Mouse (Mus musculus): ENCODE measurements around the gene 1500009C09Rik. TPM values are rescaled to one million over a fixed set of nuclear protein-coding genes. Genes with fewer than 3 reads are reported as not detected.
"Not testable (repeated sequence)": the region's sequence is repeated elsewhere in the genome, so short reads cannot be mapped to it uniquely, and the experiment has no call there.

The 1500009C09Rik gene
- polyA plus RNA-seq, 1 experiment from 2014 or later: 3.3 TPM

DNA sequence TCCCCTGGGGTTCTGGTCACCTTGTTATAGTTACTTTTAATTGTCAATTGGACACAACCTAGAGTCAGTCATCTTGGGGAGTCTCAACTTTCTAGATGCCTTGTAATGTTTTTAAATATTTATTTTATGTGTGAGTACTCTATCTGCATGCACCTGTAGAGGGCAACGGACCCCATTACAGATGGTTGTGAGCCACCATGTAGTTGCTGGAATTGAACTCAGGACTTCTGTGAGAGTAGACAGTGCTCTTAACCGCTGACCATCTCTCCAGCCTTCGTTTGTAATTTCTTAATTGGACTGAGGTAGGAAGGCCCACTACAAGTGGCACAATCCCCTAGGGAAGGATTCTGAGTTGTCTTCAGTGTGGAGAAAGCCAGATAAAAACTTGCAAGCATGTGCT, 8.9 kb upstream of the 1500009C09Rik start:
- ATAC-seq (ENCODE audit: low FRiP score, low read depth): no peak
- Histone ChIP-seq H3K9ac (replicated peaks) (peak overlapping the region; percentile 69), H3K27ac (replicated peaks) (no peak overlapping the region), H3K27me3 (no peaks in the 10 kb centered on the region), H3K4me2 (replicated peaks) (peak overlapping the region; percentile 88), H3K9me3 (no peaks in the 10 kb centered on the region), H3K4me1 (peaks cover 6% of the 10 kb centered on the region), H3K4me3 (peak overlapping the region; percentile 74), H3K36me3 (0 out of 2 replicates have a peak, but pooled peaks cover 2% of the 10 kb centered on the region)
- WGBS: 85% methylated on average over 3 of the region's 3 CpGs

DNA sequence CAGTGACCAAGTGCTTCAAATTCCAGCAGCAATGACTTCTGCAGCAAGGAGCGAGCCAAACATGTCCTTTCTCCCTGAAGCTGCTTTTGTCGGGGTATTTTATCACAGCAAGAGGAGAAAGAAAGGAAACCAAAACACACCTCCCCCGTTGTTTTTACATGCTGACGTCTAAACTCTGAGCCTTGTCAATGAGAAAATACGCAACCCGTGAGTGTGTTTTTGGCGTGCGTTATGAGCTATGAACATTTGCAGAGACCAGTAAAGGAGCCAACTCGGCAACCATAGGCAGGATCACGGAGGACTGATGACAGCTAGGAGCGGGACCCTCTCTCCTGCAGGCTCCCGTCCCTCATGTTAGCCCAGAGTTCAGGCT, 8.5 kb upstream of the 1500009C09Rik start:
- peaks cover 6% of the 10 kb centered on the region for H3K4me1 ChIP-seq
- H3K4me2 ChIP-seq (replicated peaks): peak overlapping the region; percentile 88
- no peaks in the 10 kb centered on the region for H3K36me3 ChIP-seq
- H3K9me3 ChIP-seq: no peaks in the 10 kb centered on the region
- no peak; the same call in 1 of the 2 replicates for ATAC-seq (ENCODE audit: low FRiP score, low read depth)
- H3K27ac ChIP-seq (replicated peaks): peak overlapping the region; percentile 46; the same call in 1 of the 2 replicates
- 9% methylated on average over 12 of the region's 12 CpGs for WGBS
- H3K4me3 ChIP-seq: peak overlapping the region; percentile 74
- H3K27me3 ChIP-seq: no peaks in the 10 kb centered on the region
- peak overlapping the region; percentile 69 for H3K9ac ChIP-seq (replicated peaks)

DNA sequence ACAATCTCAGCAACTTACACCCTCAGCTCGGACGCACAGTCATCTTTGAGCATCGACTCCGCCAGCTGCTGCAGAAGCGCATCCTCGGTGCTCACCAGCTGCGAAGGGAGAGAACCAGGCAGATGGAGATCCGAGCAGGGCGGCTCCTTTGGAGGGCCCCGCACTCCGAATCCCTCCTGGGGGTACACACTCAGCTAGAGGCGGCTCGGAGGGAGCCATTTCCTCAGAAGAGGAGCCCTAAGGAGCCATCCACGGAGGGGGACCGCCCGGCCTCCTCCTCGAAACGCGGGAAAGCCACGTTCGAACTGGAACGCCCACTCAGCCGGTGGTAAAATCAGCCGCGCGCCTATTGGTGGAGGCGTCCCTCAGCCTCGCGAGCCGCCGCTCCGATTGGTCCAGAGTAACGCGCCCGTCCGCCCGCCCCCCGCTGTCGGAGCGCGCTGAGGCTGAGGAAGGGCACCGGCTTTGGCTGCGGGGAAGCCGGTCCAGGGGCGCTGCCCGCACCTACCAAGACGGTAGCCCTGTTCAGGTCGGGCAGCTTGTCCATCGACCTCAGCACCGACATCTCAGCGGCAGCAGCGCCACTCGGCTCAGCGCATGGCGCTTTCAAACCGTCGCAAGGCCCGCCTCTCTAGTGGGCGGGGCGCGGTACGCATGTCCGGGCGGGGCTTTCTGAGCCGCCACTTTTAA, 7.9 kb upstream of the 1500009C09Rik start, which contains the start of gene Cenpm:
TSS of gene Cenpm (minus strand) at position 634 of the 690 bp plus-strand sequence.
- H3K9ac ChIP-seq (replicated peaks): peak within 1 kb of the TSS; percentile 69
- peak within 1 kb of the TSS; percentile 88 for H3K4me2 ChIP-seq (replicated peaks)
- no peaks in the 10 kb centered on the region for H3K9me3 ChIP-seq
- peak within 1 kb of the TSS; percentile 88 for H3K27ac ChIP-seq (replicated peaks)
- H3K4me3 ChIP-seq: peak within 1 kb of the TSS; percentile 74
- ATAC-seq (ENCODE audit: low FRiP score, low read depth): peak; percentile 97
- peaks cover 6% of the 10 kb centered on the region for H3K4me1 ChIP-seq
- H3K36me3 ChIP-seq: no peaks in the 10 kb centered on the region
- H3K27me3 ChIP-seq: no peaks in the 10 kb centered on the region
- WGBS: under 1% methylated on average over 65 of the region's 65 CpGs

DNA sequence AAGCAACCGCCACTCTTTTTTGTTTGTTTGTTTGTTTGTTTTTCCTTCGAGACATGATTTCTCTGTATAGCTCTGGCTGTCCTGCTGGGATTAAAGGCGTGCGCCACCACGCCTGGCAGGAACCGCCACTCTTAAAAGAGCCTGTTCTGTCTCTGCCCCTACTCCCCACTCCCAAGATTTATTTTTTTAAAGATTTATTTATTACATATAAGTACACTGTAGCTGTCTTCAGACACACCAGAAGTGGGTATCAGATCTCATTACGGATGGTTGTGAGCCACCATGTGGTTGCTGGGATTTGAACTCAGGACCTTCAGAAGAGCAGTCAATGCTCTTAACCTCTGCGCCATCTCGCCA, 7.4 kb upstream of the 1500009C09Rik start:
- not testable (repeated sequence) for H3K9me3 ChIP-seq; ATAC-seq (ENCODE audit: low FRiP score, low read depth); H3K36me3 ChIP-seq; H3K27me3 ChIP-seq; H3K4me1 ChIP-seq
- 24% methylated on average over 9 of the region's 9 CpGs for WGBS
- Histone ChIP-seq H3K27ac (replicated peaks) (peak overlapping the region; percentile 88), H3K4me2 (replicated peaks) (peak overlapping the region; percentile 88), H3K9ac (replicated peaks) (peak overlapping the region; percentile 69), H3K4me3 (peak overlapping the region; percentile 74)

DNA sequence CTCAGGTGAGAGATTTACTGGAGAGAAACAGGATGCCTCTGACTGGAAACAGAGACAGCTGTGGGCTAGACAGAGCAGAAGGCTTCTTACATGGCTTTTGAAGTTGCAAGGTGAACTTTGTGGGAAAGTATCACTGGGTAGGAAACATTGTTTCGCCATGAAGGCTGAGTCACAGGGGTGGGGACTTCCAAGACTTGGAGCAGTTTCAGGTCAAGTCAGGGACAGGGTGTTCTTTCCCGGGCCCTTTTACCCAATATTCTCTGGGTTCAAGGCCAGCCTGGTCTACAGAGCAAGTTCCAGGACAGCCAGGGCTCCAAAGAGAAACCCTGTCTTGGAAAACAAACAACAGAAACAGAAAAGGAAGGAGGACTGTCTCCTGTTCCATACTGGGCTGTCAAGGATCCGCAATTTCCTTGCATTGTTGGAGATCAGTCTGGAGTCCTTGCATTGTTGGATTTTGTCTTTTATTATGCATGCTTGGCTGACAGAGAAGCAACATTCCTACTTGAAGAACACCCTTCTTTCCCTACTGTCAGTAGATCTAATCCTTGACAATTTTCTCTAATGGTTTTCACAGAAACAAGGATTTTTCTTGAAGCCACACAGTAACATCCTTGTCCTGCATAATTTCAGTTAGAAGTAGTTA, 4.9 kb upstream of the 1500009C09Rik start:
- WGBS: 78% methylated on average over 3 of the region's 3 CpGs
- H3K9ac ChIP-seq (replicated peaks): no peak overlapping the region
- H3K27me3 ChIP-seq: no peaks in the 10 kb centered on the region
- no peak for ATAC-seq (ENCODE audit: low FRiP score, low read depth)
- no peak overlapping the region for H3K4me2 ChIP-seq (replicated peaks)
- no peak overlapping the region for H3K4me3 ChIP-seq
- H3K36me3 ChIP-seq: no peaks in the 10 kb centered on the region
- no peak overlapping the region for H3K27ac ChIP-seq (replicated peaks)
- peaks cover 6% of the 10 kb centered on the region for H3K4me1 ChIP-seq
- no peaks in the 10 kb centered on the region for H3K9me3 ChIP-seq

DNA sequence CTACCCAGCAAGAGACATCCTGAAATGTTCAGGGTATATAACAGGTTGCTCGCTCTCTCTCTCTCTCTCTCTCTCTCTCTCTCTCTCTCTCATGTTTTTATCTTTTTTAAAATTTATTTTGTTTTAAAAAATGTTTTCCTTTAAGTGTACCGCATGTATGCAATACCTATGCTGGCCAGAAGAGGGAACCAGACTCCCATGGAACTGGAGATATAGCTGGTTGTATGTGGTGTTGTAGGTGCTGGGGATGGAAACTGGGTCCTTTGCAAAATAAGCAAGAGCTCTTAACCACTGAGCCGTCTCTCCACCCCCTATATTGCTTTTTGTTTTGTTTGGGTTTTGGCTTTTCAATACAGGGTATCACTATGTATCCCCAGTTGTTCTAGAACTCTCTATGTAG, 618 bp upstream of the 1500009C09Rik start:
- Histone ChIP-seq H3K4me2 (replicated peaks) (no peak overlapping the region), H3K4me3 (no peak overlapping the region), H3K36me3 (no peaks in the 10 kb centered on the region), H3K27ac (replicated peaks) (no peak overlapping the region), H3K9me3 (no peaks in the 10 kb centered on the region), H3K9ac (replicated peaks) (no peak overlapping the region), H3K4me1 (peaks cover 17% of the 10 kb centered on the region), H3K27me3 (no peaks in the 10 kb centered on the region)
- ATAC-seq (ENCODE audit: low FRiP score, low read depth): no peak
- 95% methylated on average over 3 of the region's 3 CpGs for WGBS

DNA sequence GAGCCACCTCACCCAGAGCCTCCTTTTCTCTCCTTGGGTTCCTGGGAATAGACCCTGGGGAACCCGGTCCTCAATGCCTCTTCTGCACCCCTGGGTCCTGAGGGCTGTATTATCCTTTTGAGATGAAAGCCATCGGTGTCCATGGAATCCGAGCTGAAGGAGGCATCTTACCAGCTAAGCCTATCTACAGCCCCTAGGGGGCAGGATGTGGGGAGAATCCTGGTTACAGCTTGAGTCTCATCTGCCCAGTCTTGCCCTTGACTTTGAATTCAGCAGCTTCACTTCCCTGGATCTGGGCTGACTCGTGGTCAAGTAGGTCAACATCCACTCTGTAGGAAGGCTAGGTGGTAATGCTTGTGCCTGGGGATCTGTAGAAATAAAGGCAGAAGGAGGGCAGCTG, 3.1 kb downstream of the 1500009C09Rik start:
- H3K9me3 ChIP-seq: no peaks in the 10 kb centered on the region
- H3K27me3 ChIP-seq: peaks cover 11% of the 10 kb centered on the region; the same call in 1 of the 2 replicates
- H3K4me2 ChIP-seq (replicated peaks): peak overlapping the region; percentile 54; the same call in 1 of the 2 replicates
- H3K4me3 ChIP-seq: no peak overlapping the region
- WGBS: 46% methylated on average over 4 of the region's 4 CpGs
- ATAC-seq (ENCODE audit: low FRiP score, low read depth): peak; percentile 28; the same call in 1 of the 2 replicates
- no peaks in the 10 kb centered on the region for H3K36me3 ChIP-seq
- H3K27ac ChIP-seq (replicated peaks): peak overlapping the region; percentile 79
- H3K4me1 ChIP-seq: peaks cover 29% of the 10 kb centered on the region
- no peak overlapping the region for H3K9ac ChIP-seq (replicated peaks)

DNA sequence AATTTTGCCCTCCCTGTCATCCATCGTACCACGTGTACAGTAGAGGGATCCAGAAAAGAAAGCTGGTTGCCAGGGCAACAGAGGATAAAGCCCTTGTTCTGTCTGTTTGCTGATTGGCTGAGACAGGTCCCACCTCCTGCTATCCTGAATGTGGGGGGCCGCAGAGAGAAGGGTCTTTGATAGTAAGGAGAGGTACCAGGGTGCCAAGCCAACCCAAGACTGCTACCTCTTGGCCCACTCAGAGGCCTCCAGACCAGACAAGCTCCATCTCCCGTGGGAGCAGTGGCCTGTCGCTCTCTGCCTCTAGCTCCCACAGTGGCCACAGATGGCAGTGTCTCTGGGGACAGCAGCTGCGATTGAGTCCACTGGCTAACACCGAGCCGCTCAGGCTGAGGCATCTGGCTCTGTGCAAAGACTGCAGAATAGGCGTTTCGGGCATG, 3.8 kb downstream of the 1500009C09Rik start:
- Histone ChIP-seq H3K4me2 (replicated peaks) (peak overlapping the region; percentile 54), H3K36me3 (no peaks in the 10 kb centered on the region), H3K4me1 (peaks cover 29% of the 10 kb centered on the region), H3K9ac (replicated peaks) (peak overlapping the region; percentile 43), H3K27ac (replicated peaks) (peak overlapping the region; percentile 79), H3K9me3 (no peaks in the 10 kb centered on the region), H3K27me3 (peaks cover 15% of the 10 kb centered on the region; the same call in 1 of the 2 replicates), H3K4me3 (peak overlapping the region; percentile 43)
- peak; percentile 85 for ATAC-seq (ENCODE audit: low FRiP score, low read depth)
- 9% methylated on average over 10 of the region's 10 CpGs for WGBS

DNA sequence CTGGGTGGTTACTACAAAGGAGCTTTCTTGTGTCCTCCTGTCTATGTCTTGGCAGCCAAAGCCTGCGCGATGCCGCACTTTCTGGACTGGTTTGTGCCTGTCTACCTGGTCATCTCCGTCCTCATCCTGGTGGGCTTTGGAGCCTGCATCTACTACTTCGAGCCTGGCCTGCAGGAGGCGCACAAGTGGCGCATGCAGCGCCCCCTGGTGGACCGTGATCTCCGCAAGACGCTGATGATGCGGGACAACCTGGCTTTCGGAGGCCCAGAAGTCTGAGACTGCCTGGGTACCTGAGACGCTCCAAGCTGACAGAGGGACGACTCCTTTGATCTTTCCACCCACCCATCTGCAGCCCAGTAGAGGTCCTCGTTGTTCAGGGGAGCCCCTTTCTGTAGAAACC, 7.3 kb downstream of the 1500009C09Rik start:
- no peak overlapping the region for H3K4me3 ChIP-seq
- H3K9me3 ChIP-seq: no peaks in the 10 kb centered on the region
- H3K4me2 ChIP-seq (replicated peaks): no peak overlapping the region
- H3K4me1 ChIP-seq: peaks cover 29% of the 10 kb centered on the region
- 13% methylated on average over 16 of the region's 16 CpGs for WGBS
- no peak overlapping the region for H3K9ac ChIP-seq (replicated peaks)
- H3K27ac ChIP-seq (replicated peaks): no peak overlapping the region
- H3K27me3 ChIP-seq: peaks cover 20% of the 10 kb centered on the region; the same call in 1 of the 2 replicates
- H3K36me3 ChIP-seq: no peaks in the 10 kb centered on the region
- ATAC-seq (ENCODE audit: low FRiP score, low read depth): no peak

DNA sequence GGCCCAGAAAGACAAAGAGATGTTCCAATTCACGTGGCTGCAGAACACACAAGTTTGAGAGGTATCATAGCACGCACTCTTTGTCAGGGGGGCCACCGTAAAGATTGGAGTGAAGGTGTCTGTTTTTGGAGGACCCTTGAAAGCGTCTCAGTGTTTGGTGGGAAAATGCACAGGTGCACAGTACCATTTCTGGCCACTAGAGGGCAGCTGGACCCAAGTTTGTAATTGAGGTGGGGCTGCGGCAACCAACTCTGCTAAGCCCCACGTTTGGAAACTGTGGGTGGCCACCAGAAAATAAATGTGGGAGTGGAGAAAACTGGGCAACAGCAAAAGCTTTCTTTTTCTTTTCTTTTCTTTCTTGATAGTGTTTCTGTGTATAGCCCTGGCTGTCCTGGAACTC, 14.2 kb downstream of the 1500009C09Rik start:
- no peak overlapping the region for H3K9ac ChIP-seq (replicated peaks)
- 0 out of 2 replicates have a peak, but pooled peaks cover 5% of the 10 kb centered on the region for H3K27me3 ChIP-seq
- no peak for ATAC-seq (ENCODE audit: low FRiP score, low read depth)
- H3K9me3 ChIP-seq: no peaks in the 10 kb centered on the region
- H3K36me3 ChIP-seq: no peaks in the 10 kb centered on the region
- H3K4me1 ChIP-seq: peaks cover 21% of the 10 kb centered on the region
- H3K4me3 ChIP-seq: no peak overlapping the region
- no peak overlapping the region for H3K4me2 ChIP-seq (replicated peaks)
- H3K27ac ChIP-seq (replicated peaks): no peak overlapping the region
- 13% methylated on average over 6 of the region's 6 CpGs for WGBS

DNA sequence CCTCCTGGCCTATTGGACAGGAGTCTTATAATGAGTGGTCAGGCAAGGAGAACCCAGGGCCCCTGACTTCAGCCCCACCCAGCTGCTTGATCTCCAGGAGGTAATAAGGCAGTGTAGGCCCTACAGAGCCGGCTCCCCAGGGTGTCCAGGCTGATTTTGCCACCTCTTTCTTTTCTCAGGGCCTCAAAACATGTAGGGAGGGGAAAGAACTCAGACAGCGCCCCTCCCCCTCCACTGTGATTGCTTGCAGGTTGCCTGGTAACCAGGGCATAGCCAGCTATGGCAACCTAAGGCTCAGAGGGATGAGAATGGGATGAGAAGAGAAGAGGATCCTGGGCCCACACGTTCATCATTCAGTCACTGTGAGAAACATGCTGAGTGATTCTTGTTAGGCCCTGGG, 16.0 kb downstream of the 1500009C09Rik start:
- Histone ChIP-seq H3K27ac (replicated peaks) (peak overlapping the region; percentile 75), H3K4me3 (no peak overlapping the region), H3K9ac (replicated peaks) (no peak overlapping the region; the same call in 1 of the 2 replicates), H3K27me3 (peaks cover 21% of the 10 kb centered on the region), H3K9me3 (no peaks in the 10 kb centered on the region), H3K36me3 (no peaks in the 10 kb centered on the region), H3K4me1 (peaks cover 26% of the 10 kb centered on the region), H3K4me2 (replicated peaks) (peak overlapping the region; percentile 21; the same call in 1 of the 2 replicates)
- ATAC-seq (ENCODE audit: low FRiP score, low read depth): 0 out of 2 replicates have a peak, but pooled peaks have one; percentile 44
- 10% methylated on average over 3 of the region's 3 CpGs for WGBS

DNA sequence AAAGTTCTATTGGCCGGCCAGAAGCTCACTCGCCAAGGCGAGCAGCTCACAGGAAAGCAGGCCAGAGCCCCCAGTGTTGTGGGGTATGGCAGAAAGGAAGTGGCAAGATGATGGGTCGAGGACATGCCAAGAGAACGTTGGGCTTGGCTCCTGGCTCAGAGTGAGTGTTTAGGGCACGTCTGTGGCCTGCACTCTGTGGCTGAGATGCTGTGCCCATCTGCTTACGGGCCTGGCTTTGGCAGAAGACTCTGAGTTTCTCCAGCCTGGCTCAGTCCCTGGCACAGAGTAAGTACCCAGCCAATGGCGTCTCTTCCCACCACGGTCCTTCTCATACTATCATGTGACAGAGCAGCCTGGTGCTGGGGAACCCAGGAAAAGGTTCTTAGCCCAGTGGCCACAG, 16.6 kb downstream of the 1500009C09Rik start:
- H3K27me3 ChIP-seq: peaks cover 27% of the 10 kb centered on the region
- H3K4me1 ChIP-seq: peaks cover 27% of the 10 kb centered on the region
- H3K36me3 ChIP-seq: no peaks in the 10 kb centered on the region
- no peak overlapping the region for H3K9ac ChIP-seq (replicated peaks)
- no peak overlapping the region for H3K4me2 ChIP-seq (replicated peaks)
- WGBS: 85% methylated on average over 9 of the region's 9 CpGs
- H3K27ac ChIP-seq (replicated peaks): peak overlapping the region; percentile 75
- H3K9me3 ChIP-seq: no peaks in the 10 kb centered on the region
- ATAC-seq (ENCODE audit: low FRiP score, low read depth): no peak
- H3K4me3 ChIP-seq: no peak overlapping the region
